Mouse (Mus musculus) thymus, postnatal 25 days (tissue): Measurements from ENCODE around the gene Slc48a1.

Experiments
- DNase-seq: peaks from one replicate; pipeline ENCODE4 v3.0.0; 2022

The Slc48a1 gene

GRCm38 (mm10) chr15:97778311-97779098 is at the start of gene Slc48a1:
Gene Slc48a1 (plus strand): TSS chr15:97778520.
- DNase-seq: no peak

- peak; percentile 36 for DNase-seq
These were observed 49.5 kb upstream of the Slc48a1 start for GRCm38 (mm10) chr15:97728804-97729203.

GRCm38 (mm10) chr15:97730365-97730764 is 48.0 kb upstream of the Slc48a1 start:
- DNase-seq: peak; percentile 39

DNA sequence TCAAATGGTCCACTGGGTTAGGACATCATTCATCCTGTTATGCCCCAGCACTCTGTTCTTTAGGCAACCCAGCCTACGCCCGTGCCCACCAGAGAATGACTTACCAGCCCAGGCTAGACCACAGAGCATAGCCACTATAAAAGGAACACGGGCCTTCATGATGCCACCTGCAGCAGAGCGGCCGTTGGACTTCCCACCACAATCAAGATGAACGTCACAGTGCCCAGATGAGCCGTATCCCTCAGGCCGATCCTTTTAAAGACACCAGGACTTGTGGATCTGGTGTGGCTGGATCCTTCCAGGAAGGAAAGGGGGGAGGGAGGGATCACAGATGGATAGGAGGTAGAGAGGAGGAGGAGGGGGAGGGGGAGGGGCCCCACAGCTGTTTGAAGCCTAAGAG is 47.2 kb upstream of the Slc48a1 start, which contains the start of gene Endou:
TSS of gene Endou (minus strand) at position 229 of the 400 bp plus-strand sequence.
- DNase-seq: peak; percentile 80

DNA sequence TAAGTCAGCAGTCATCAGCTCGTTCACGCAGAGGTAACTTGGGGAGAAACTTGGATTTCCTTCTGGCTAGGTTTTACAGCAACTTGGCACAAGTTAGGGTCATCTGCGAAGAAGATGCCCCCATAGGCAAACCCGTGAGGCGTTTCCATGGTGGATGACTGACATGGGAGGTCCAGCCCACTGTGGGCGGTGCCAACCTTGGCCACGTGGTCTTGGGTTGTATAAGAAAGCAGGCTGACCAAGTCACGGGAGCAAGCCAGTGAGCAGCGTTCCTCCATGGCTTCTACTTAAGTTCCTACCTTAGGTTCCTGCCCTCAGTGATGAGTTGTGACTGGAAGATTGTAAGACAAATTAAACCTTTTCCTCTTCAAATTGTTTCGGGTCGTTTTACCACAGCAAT is 46.3 kb upstream of the Slc48a1 start:
- peak; percentile 30 for DNase-seq

- no peak for DNase-seq
These were observed 39.4 kb upstream of the Slc48a1 start for GRCm38 (mm10) chr15:97738923-97739322.

GRCm38 (mm10) chr15:97740283-97740732 is 38.0 kb upstream of the Slc48a1 start:
- no peak for DNase-seq

- DNase-seq: peak; percentile 53
These were observed 36.7 kb upstream of the Slc48a1 start for GRCm38 (mm10) chr15:97741662-97742061.

DNA sequence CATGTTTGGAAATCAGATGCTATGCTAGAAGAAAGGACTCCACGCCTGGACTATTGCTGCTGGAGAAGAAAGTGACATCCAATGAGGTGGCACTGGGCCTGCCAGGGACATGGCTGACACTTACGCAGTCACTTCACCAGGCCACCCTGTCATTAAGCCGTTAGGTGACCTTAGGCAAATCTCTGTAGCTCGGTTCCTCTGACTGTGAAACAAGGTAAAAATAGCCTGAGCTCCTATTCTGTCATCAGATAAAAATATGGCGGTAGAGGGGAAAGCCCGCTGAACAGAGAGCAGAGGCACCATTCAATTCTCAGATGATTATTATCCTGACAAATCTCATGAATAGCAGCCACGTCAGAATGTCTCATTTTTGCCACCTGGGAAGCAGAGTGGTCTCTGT is 36.2 kb upstream of the Slc48a1 start:
- DNase-seq: no peak

- DNase-seq: no peak
These were observed 35.7 kb upstream of the Slc48a1 start for GRCm38 (mm10) chr15:97742600-97742999.

- DNase-seq: peak; percentile 36
These were observed 35.1 kb upstream of the Slc48a1 start for GRCm38 (mm10) chr15:97743210-97743609.

GRCm38 (mm10) chr15:97743961-97744525 is 34.3 kb upstream of the Slc48a1 start:
- DNase-seq: peak; percentile 14

DNA sequence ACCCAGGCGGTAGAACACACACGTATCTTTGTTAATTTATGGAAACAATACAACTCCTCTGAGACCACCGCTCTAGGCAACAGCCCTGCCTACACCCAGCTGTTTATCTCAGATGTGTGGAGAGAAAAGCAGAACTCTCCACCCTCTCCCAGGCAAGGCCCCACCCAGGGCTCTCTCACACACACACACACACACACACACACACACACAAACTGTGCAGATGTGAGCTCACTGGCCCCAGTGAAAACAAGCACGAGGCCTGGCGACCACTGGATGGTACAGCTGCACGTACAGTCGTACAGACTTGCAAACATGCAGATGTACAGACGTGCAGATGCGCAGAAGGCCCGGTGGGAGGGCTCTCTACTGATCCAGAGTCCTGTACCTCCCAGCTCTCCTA is 33.4 kb upstream of the Slc48a1 start:
- DNase-seq: peak; percentile 69

DNA sequence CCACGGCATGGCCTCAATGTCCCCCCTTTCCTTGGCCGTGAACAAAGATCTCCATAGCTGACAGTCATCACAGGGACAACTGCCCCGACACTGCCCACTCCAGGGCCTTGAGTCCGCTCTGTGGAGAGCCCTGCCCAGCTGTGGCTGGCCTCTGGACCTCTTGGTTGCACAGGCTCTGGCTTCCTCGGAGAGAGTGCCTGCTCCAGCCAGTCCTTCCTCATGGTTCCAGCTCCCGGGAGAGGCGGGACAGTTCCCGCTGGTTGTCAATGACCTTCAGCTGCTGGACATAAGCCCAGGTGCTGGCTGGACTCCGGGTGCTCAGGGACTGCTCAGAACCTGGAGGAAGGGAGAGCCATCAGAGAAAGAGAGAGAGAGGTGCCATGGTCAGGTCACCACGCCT is 33.0 kb upstream of the Slc48a1 start:
- no peak for DNase-seq

GRCm38 (mm10) chr15:97746278-97746677 is 32.0 kb upstream of the Slc48a1 start:
- DNase-seq: no peak

DNA sequence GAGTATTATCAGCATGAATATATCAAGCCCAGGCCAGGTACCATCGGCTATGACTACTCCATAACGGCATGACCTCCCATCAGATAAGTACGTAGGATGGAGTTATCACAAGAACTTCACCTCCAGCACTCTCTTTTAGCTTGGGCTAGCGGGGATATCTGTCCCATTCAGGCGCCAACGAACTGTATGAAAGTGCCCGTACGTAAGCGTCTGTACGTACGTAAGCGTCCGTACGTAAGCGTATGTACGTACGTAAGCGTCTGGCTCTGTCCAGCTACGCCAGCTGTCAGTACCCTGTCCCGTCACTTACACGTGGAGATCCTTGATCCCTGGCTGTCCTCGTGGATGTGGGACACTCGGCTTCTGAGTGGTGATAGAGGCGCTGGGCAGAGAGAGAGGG is 31.6 kb upstream of the Slc48a1 start:
- DNase-seq: no peak

DNA sequence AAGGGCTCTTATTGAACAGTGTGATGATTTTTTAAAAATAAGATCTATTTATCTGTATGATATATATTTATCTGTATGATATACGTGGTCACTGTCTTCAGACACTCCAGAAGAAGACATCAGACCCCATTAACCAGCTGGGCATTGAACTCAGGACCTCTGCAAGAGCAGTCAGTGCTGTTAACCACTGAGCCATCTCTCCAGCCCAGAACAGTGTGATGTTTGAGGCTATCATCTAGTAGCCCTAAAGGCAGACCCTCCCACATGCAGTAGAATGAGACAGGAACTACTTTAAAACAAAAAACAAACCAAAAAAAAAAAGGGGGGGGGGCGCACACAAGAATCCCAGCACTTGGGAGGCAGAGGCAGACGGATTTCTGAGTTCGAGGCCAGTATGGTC is 30.8 kb upstream of the Slc48a1 start:
- DNase-seq: no peak

GRCm38 (mm10) chr15:97748309-97748708 is 30.0 kb upstream of the Slc48a1 start:
- peak; percentile 82 for DNase-seq

GRCm38 (mm10) chr15:97748964-97749363 is 29.4 kb upstream of the Slc48a1 start:
- DNase-seq: no peak

- no peak for DNase-seq
These were observed 28.9 kb upstream of the Slc48a1 start for GRCm38 (mm10) chr15:97749397-97749796.

- peak; percentile 72 for DNase-seq
These were observed 28.5 kb upstream of the Slc48a1 start for GRCm38 (mm10) chr15:97749841-97750240.

DNA sequence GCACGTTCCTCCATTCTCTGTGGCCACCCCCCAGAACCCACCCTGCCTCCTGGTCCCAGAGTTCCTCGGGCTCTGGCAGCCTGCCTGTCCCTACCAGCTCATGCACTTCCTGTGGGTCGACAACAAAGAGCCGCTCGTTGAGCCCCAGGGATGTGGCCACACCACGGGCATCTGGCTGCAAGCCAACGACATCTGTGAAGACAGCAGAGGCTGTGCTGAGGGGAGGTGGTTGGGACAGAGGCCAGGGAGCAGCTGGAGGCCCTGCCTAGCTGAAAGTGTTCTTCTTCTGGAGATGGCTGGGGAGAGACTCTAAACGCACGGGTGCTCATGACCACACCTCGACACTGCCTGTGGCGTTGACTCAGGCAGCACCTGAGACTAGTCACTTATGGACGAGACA is 27.6 kb upstream of the Slc48a1 start:
- peak; percentile 84 for DNase-seq

DNA sequence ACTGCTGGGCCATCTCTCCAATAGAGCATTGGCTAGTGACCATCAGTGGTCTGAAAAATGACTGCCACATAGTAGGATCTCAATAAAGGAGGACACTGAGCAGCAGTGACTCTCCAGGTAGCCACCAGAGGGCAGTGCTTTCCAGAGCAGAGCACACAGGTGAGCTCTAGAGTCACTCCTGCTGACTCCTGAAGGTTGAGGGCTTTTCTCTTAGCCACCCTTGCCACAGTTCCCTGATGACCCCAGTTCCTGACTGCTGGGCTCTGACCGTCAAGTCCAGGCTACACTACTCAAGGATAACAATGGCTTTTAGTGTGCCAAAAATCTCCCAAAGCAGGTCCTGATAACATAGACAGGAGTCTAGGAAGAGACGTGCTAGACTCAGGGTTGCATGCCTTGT is 26.6 kb upstream of the Slc48a1 start:
- DNase-seq: peak; percentile 76

DNA sequence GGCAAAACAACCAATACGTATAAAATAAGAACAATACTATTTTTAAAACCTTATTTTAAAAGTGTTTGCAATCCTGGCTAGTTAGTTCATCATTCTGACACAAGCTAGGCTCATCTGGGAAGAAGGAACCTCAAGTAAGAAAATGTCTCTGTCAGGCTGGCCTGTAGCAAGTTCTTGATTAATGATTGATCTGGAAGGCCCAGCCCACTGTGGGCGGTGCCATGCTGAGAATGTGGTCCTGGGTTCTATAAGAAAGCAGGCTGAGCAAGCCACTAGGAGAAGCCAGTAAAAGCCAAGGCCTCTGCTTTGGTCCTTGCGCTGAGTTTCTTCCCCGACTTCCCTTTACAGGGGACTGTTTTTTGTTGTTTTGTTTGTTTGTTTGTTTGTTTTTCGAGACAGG is 25.8 kb upstream of the Slc48a1 start:
- no peak for DNase-seq
